Mouse (Mus musculus) kidney, adult 2 months (tissue): Measurements from ENCODE around the gene Tspan4.

Experiments used
- CTCF ChIP-seq: fragments of 200-500 bp; conservative IDR thresholded peaks from 2 replicates; pipeline ENCODE4 v1.5.1; 2011; ENCODE audit warnings: low read depth, mild to moderate bottlenecking, control low read depth, low read length, moderate library complexity, mixed read lengths; ENCODE audit not compliant: insufficient read depth, insufficient read length
- POLR2A ChIP-seq: fragments of 200-500 bp; IDR thresholded peaks from one replicate; pipeline ENCODE4 v1.6.1; 2011; ENCODE audit warnings: low read depth, low read length, control low read depth

- TF ChIP-seq CTCF, result no peak
- peak; percentile 70 for TF ChIP-seq POLR2A
Observed at GRCm38 (mm10) chr7:141467230-141468030, 7.6 kb upstream of the Tspan4 start, which contains the start of gene Cd151.
